Mouse (Mus musculus) T-helper 2 cell (primary cell): ENCODE results near the gene 4930595M18Rik.

Experiments used
- in situ Hi-C: fragments of 300-600 bp; cut with MboI, MseI; formaldehyde crosslinking; loops from one replicate; pipeline ENCODE4 v1.15.1; 2025; ENCODE audit warnings: high pct_unique_total_duplicates

The 4930595M18Rik gene

GRCm38 (mm10) chrX:81458021-81458420 is at the start of gene 4930595M18Rik:
4930595M18Rik (minus strand) TSS chrX:81458121.
- in situ Hi-C loops: no loop called here

- in situ Hi-C loops: no loop called here
Measured at GRCm38 (mm10) chrX:81472500-81472899, 14.6 kb upstream of the 4930595M18Rik start.
